In the genomic region with DNA sequence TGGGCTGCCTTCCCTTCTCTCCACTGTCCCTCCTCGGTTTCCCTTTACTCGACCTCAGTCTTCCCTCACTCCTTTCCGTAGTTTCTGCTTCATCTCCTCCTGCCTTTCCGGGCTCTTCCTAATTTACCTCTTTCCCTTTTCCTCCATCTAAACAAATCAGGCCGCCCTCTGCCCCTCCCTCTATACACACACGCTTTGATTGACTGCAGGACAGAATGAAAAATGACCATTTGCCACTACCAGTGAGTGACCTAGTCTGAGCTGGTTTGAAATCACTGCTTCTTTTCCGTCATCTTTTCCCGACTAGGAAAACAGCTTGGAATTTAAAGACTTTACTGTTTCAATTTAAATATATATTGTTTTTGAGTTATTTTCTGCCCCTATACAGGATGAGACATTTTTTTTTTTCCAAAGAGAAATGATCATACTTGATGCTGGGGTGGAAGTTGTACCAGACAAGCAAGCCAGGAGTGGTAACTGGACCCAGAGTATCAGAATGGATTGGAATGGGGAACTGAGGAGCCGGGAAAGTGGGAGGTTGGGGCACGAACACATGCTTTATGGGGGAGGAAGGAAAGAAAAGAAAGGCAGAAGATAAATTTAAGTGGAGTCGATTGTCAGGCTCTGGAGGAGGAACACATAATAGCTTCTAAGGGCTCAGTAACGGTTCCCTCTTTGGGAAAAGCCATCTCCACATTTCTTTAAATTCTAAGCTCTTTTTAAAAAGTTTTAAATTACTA, we compare ENCODE assay signal across 7 mouse cellular contexts.
DNase-seq lines count a peak whose midpoint lies in the region; ATAC-seq lines count a peak whose summit lies in the region.

No protein-coding gene starts in this region.

- WGBS in forebrain, embryonic 14.5 days = 27% methylated on average over 12 of the region's 12 CpGs
- 21% methylated on average over 12 of the region's 12 CpGs for WGBS in limb, embryonic 15.5 days
- WGBS in stomach, embryonic 16.5 days = 22% methylated on average over 12 of the region's 12 CpGs

- H3K9ac ChIP-seq in forebrain, embryonic 14.5 days (ENCODE audit: low read length) = peak overlapping the region; percentile 74
- H3K9ac ChIP-seq in limb, embryonic 15.5 days = peak overlapping the region; percentile 39; the same call in 1 of the 2 replicates
- H3K9ac ChIP-seq in stomach, embryonic 16.5 days (ENCODE audit: low read length) = peak overlapping the region; percentile 71

- no peaks in the 10 kb centered on the region for H3K36me3 ChIP-seq in megakaryocyte, embryonic 14.5 days (replicated peaks; ENCODE audit: low read length)
- 0 out of 2 replicates have a peak, but pooled peaks cover 2% of the 10 kb centered on the region for H3K36me3 ChIP-seq in forebrain, embryonic 14.5 days (ENCODE audit: control insufficient read depth, insufficient read depth, low read length)
- no peaks in the 10 kb centered on the region for H3K36me3 ChIP-seq in limb, embryonic 15.5 days
- no peaks in the 10 kb centered on the region for H3K36me3 ChIP-seq in stomach, embryonic 16.5 days (ENCODE audit: control insufficient read depth, insufficient read depth, low read length)

- peak overlapping the region; percentile 89 for H3K4me3 ChIP-seq in megakaryocyte, embryonic 14.5 days (replicated peaks)
- peak overlapping the region; percentile 46 for H3K4me3 ChIP-seq in forebrain, embryonic 14.5 days (ENCODE audit: low read depth, low read length)
- peak overlapping the region; percentile 57 for H3K4me3 ChIP-seq in limb, embryonic 15.5 days
- peak overlapping the region; percentile 56 for H3K4me3 ChIP-seq in stomach, embryonic 16.5 days (replicated peaks; ENCODE audit: low read length)

- no peak for ATAC-seq in megakaryocyte, adult 5-6 weeks (ENCODE audit: poor library complexity, severe bottlenecking)
- peak; percentile 37 for ATAC-seq in forebrain, embryonic 14.5 days
- no peak for ATAC-seq in limb, embryonic 15.5 days (ENCODE audit: insufficient number of reproducible peaks, low FRiP score, low TSS enrichment, low read depth)
- no peak for ATAC-seq in stomach, embryonic 16.5 days (ENCODE audit: insufficient read depth, low FRiP score)

- peak overlapping the region; percentile 74 for H3K4me2 ChIP-seq in forebrain, embryonic 14.5 days (ENCODE audit: low read length)
- peak overlapping the region; percentile 91 for H3K4me2 ChIP-seq in limb, embryonic 15.5 days
- peak overlapping the region; percentile 92 for H3K4me2 ChIP-seq in stomach, embryonic 16.5 days (ENCODE audit: low read depth, low read length)

- 0 out of 2 replicates have a peak overlapping the region, but pooled peaks have one; percentile 62 for H3K27ac ChIP-seq in forebrain, embryonic 14.5 days (ENCODE audit: low read depth, low read length)
- no peak overlapping the region for H3K27ac ChIP-seq in limb, embryonic 15.5 days
- no peak overlapping the region for H3K27ac ChIP-seq in stomach, embryonic 16.5 days (ENCODE audit: low read length)

- peaks cover 10% of the 10 kb centered on the region for H3K4me1 ChIP-seq in megakaryocyte, embryonic 14.5 days
- peaks cover 9% of the 10 kb centered on the region; the same call in 1 of the 2 replicates for H3K4me1 ChIP-seq in forebrain, embryonic 14.5 days (ENCODE audit: control insufficient read depth, insufficient read depth, low read length)
- H3K4me1 ChIP-seq in limb, embryonic 15.5 days = peaks cover 9% of the 10 kb centered on the region
- no peaks in the 10 kb centered on the region for H3K4me1 ChIP-seq in stomach, embryonic 16.5 days (ENCODE audit: control insufficient read depth, insufficient read depth, low read length)

- H3K9me3 ChIP-seq in megakaryocyte, embryonic 14.5 days = no peaks in the 10 kb centered on the region
- H3K9me3 ChIP-seq in forebrain, embryonic 14.5 days (replicated peaks; ENCODE audit: control insufficient read depth, low read length) = no peaks in the 10 kb centered on the region
- H3K9me3 ChIP-seq in limb, embryonic 15.5 days = no peaks in the 10 kb centered on the region
- no peaks in the 10 kb centered on the region for H3K9me3 ChIP-seq in stomach, embryonic 16.5 days (replicated peaks; ENCODE audit: control insufficient read depth, low read length)

- no peak for DNase-seq in forebrain, embryonic 14.5 days (ENCODE audit: low spot score)
- no peak for DNase-seq in layer of hippocampus, postnatal 14 days (ENCODE audit: low spot score in 2 of 2)
- DNase-seq in embryo, embryonic 10.5 days (ENCODE audit: low spot score) = no peak

- H3K27me3 ChIP-seq in megakaryocyte, embryonic 14.5 days (replicated peaks) = peaks cover 70% of the 10 kb centered on the region
- H3K27me3 ChIP-seq in forebrain, embryonic 14.5 days (replicated peaks; ENCODE audit: control insufficient read depth, insufficient read depth, low read length) = no peaks in the 10 kb centered on the region
- H3K27me3 ChIP-seq in limb, embryonic 15.5 days = peaks cover 6% of the 10 kb centered on the region; the same call in 1 of the 2 replicates
- H3K27me3 ChIP-seq in stomach, embryonic 16.5 days (ENCODE audit: control insufficient read depth, insufficient read depth, low read length) = 0 out of 2 replicates have a peak, but pooled peaks cover 7% of the 10 kb centered on the region
